Mouse (Mus musculus) testis, adult 2 months (tissue): ENCODE data around the gene Clgn. TPM values are rescaled to one million over a fixed set of nuclear protein-coding genes. Genes with fewer than 3 reads are reported as not detected.
"Not testable (repeated sequence)": the region's sequence is repeated elsewhere in the genome, so short reads cannot be mapped to it uniquely, and the experiment has no call there.

ENCODE experiments used
- H3K27ac ChIP-seq: fragments of 200-500 bp; 2 replicates; pipeline ENCODE4 v1.5.1; 2012; ENCODE audit warnings: low read depth, low read length; ENCODE audit not compliant: control insufficient read depth, insufficient read depth
- H3K27me3 ChIP-seq: fragments of 200-500 bp; 2 replicates; pipeline ENCODE4 v1.6.1; 2012; ENCODE audit warnings: mild to moderate bottlenecking, low read length, moderate library complexity; ENCODE audit not compliant: control insufficient read depth, insufficient read depth
- H3K36me3 ChIP-seq: fragments of 200-500 bp; 2 replicates; pipeline ENCODE4 v1.6.1; 2012; ENCODE audit warnings: mild to moderate bottlenecking, low read length; ENCODE audit not compliant: control insufficient read depth, insufficient read depth
- H3K4me1 ChIP-seq: fragments of 200-500 bp; 2 replicates; pipeline ENCODE4 v1.6.1; 2012; ENCODE audit warnings: low read length; ENCODE audit not compliant: control insufficient read depth, insufficient read depth
- H3K4me3 ChIP-seq: fragments of 200-500 bp; 2 replicates; pipeline ENCODE4 v1.5.1; 2012; ENCODE audit warnings: low read depth, mild to moderate bottlenecking, low read length, moderate library complexity, mixed read lengths; ENCODE audit not compliant: control insufficient read depth
- CTCF ChIP-seq: fragments of 200-500 bp; IDR thresholded peaks from 2 replicates; pipeline ENCODE4 v1.5.1; 2012; ENCODE audit warnings: low read depth, mild to moderate bottlenecking, inconsistent platforms, low read length, moderate library complexity; ENCODE audit not compliant: control insufficient read depth, insufficient read depth, insufficient replicate concordance
- POLR2A ChIP-seq: fragments of 200-500 bp; IDR thresholded peaks from 2 replicates; pipeline ENCODE4 v1.6.1; 2012; ENCODE audit warnings: low read depth, mild to moderate bottlenecking, inconsistent platforms, low read length, moderate library complexity; ENCODE audit not compliant: control insufficient read depth
- polyA plus RNA-seq: library from polyadenylated mRNA; depleted of rRNA; stranded (reverse); fragments of >200 nt; gene quantifications from 2 replicates; pipeline ENCODE4 v1.2.3, GENCODE M21; 2012

Clgn gene
- polyA plus RNA-seq, 1 experiment = 174 TPM

DNA sequence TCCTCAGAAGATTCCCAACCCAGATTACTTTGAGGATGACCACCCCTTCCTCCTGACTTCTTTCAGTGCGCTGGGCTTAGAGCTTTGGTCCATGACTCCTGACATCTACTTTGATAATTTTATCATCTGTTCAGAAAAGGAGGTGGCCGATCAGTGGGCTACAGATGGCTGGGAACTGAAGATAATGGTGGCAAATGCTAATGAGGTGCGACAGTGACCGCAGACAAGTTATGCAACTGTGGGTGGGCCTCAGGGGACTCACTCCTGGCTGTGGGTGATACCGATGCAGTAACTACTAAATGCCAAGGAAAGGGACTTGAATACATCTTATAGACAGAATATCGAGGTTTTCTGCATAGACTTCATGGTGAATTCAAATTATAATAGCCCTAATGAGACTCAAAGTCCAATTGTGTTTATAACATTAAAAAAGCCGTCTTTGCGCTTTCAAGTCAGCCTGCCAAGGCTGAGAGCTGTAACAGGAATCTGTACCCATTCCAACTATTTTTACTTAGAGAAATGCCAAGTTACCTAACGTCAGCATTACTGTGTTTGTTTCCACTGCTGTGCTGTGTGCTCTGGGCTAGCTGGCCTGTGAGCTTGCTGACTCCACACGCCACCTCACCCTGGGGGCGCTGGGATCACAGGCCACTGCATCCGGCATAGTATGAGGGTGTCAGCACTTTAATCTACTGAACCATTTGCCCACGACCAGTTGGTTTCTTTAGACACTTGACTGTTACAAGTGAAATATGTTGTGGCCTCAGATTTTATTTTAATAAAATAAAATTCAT lies 33.6 kb downstream of the Clgn start:
- H3K27me3 ChIP-seq = no peaks in the 10 kb centered on the region
- H3K4me3 ChIP-seq = no peak overlapping the region
- H3K27ac ChIP-seq = no peak overlapping the region
- peaks cover 3% of the 10 kb centered on the region for H3K36me3 ChIP-seq
- H3K4me1 ChIP-seq = no peaks in the 10 kb centered on the region
- TF ChIP-seq CTCF (no peak), POLR2A (no peak)

DNA sequence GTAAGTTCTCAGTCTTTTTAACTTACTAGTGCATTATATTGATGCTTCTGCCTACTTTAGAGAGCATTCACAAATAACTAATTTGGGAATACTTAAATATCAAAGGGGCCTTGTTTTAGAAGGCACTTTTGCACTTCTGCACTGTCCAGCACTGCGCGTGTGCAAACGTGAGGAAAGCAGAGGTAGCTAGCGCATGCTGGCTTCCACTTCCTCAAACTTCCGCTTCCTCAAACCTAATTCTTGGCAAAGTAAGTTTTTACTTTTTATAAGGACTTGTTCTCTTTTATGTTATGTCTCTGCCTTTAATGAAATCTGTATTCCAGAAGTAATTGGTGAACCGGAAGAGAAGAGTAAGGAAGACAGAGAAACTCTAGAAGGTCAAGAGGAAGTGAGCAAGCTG lies 35.5 kb downstream of the Clgn start:
- no peak for TF ChIP-seq CTCF
- no peak for TF ChIP-seq POLR2A
- Histone ChIP-seq H3K27ac (no peak overlapping the region), H3K36me3 (peaks cover 1% of the 10 kb centered on the region), H3K4me3 (no peak overlapping the region), H3K4me1 (no peaks in the 10 kb centered on the region), H3K27me3 (no peaks in the 10 kb centered on the region)

DNA sequence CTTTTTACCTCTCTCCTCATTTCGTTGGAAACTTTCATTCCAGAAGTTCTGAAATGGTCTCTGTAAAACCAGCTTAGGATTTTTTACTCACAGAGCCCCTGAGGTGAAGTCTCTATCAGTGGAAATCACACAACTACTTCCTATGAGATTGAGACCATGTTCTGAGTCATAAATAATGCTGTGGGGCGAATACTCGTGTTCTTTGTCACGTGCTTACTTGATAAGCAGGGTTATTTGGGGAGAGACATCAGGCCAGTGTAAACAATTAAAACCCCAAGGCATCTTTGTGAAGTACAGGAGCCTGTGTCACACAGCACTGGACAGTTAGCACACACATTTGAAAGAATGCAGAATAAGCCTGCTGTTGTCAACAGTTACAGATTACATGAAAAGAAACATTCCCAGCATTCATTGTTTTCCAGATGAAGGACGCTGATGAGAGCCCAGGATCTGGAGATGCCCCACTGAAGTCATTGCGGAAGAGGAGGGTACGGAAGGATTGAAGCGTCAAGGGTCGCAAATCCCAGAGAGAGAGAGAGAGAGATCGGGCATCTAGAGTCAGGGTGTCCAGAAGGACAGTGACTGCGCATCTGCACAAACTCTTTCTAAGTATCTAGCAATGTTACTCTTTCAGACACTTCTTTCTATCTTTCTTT lies 36.6 kb downstream of the Clgn start:
- no peak for TF ChIP-seq POLR2A
- H3K4me1 ChIP-seq = no peaks in the 10 kb centered on the region
- no peak overlapping the region for H3K27ac ChIP-seq
- H3K4me3 ChIP-seq = no peak overlapping the region
- peaks cover 1% of the 10 kb centered on the region; the same call in 1 of the 2 replicates for H3K36me3 ChIP-seq
- H3K27me3 ChIP-seq = no peaks in the 10 kb centered on the region

DNA sequence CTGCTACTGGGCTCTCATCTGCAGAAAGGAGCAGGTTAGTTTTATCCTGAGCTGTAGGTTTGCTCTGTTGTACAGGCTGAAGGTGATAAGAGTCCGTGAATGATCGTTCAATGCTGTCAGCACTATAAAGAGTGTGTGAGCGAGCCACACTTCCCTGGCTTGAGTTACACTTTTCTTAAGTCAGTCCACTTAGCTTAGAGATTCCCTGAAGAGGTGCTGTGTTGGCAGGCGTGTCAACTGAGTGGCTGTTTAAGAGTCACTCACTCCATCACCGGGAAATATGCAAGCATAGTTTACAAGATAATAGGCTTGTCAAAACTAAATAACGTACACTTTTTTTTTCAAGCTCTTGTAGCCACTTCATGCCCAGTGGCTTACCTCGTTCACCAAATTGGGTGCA lies 37.3 kb downstream of the Clgn start:
- no peaks in the 10 kb centered on the region for H3K27me3 ChIP-seq
- peaks cover 1% of the 10 kb centered on the region; the same call in 1 of the 2 replicates for H3K36me3 ChIP-seq
- TF ChIP-seq POLR2A (no peak), CTCF (no peak)
- H3K4me1 ChIP-seq = no peaks in the 10 kb centered on the region
- H3K4me3 ChIP-seq = no peak overlapping the region
- no peak overlapping the region for H3K27ac ChIP-seq

DNA sequence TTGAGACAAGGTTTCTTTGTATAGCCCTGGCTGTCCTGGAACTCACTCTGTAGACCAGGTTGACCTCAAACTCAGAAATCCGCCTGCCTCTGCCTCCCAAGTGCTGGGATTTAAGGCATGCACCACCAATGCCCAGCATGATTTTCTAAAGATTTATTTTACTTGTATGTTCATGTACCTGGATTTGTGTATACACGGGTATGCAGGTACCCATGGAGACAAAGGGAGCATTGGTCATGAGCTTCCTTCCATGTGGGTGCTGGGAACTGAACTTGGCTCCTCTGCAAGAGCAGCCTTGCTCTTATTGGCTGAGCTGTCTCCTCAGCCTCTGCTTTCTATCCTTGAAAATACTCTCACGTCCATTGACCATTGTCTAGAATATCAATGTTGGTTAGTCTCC lies 39.0 kb downstream of the Clgn start:
- not testable (repeated sequence) for H3K36me3 ChIP-seq, H3K4me3 ChIP-seq, H3K27me3 ChIP-seq, H3K27ac ChIP-seq, H3K4me1 ChIP-seq

DNA sequence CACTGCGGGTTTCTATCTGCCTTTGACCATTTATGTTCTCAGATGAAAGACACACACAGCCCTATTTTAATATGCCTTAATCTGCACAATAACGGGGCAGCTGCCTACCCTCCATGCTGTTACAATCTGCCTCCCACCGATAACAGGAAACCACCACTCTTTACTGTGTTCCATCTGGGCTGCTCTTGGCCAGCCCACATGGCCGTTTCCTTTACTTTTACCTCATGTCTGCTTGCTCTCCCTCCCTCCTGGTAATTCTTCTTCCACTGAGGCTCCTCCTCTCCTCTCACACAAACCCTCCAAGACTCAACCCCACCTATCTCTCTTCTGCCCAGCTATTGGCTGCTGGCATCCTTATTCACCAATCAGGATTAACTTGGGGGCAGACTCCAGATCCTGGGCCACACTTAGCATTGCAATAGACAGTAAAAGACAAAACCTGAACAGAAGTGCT lies 39.4 kb downstream of the Clgn start:
- no peaks in the 10 kb centered on the region for H3K4me1 ChIP-seq
- H3K36me3 ChIP-seq = no peaks in the 10 kb centered on the region; the same call in 1 of the 2 replicates
- no peak for TF ChIP-seq POLR2A
- H3K27me3 ChIP-seq = no peaks in the 10 kb centered on the region
- no peak overlapping the region for H3K27ac ChIP-seq
- H3K4me3 ChIP-seq = no peak overlapping the region

DNA sequence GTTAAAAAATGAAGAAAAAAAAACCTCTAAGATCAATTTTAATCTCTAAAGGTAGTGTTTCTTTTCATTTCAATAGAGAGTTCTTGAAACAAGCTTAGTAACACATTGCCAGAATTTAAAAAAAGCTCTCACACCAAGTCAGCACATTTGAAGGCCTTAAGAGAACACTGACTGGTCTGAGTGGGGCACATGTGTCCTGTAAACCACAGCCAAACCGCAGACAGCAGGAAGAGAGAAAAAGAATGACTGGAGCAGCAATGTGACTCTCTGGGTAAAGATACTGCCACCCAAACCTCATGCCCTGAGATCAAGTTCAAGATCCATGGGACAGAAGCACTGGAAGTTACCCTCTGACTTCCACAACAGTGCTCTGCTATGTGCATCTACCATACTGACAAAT lies 47.4 kb downstream of the Clgn start:
- Histone ChIP-seq H3K27ac (no peak overlapping the region), H3K4me3 (no peak overlapping the region), H3K4me1 (no peaks in the 10 kb centered on the region), H3K27me3 (no peaks in the 10 kb centered on the region), H3K36me3 (peaks cover 1% of the 10 kb centered on the region; the same call in 1 of the 2 replicates)
- TF ChIP-seq POLR2A (no peak), CTCF (no peak)

DNA sequence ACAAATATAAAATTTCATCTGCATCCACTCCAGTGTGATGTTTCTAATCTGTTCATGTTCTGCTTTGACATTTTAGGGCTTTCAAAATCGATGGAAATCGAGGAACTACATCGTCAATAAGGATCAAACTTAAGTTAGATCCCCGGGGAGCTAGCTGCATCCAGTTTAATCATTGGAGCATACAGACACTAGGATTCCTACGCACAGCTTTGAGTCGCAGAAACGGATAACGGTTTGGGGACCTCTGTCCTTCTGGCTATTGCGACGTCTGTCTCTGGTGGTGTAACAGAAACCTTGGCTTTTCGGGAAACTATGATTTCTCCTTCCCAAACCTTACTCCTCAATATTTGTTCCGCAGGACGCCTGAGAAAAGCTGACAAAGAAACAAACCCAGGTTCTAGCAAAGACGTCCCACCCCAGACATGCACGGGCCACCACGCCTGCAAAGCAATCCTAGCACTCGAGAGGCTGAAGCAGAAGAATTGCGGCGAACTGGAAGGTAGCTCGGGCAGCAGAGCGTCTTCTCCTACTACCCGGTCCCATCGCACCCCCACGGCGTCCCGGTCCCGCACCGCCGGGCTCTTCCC lies 52.1 kb downstream of the Clgn start:
- H3K4me3 ChIP-seq = peak overlapping the region; percentile 91
- no peaks in the 10 kb centered on the region for H3K27me3 ChIP-seq
- H3K36me3 ChIP-seq = peaks cover 1% of the 10 kb centered on the region; the same call in 1 of the 2 replicates
- TF ChIP-seq CTCF = no peak
- no peak for TF ChIP-seq POLR2A
- H3K27ac ChIP-seq = peak overlapping the region; percentile 90
- H3K4me1 ChIP-seq = no peaks in the 10 kb centered on the region
